Mouse (Mus musculus): Measurements from ENCODE around the gene Lin28a. TPM values are rescaled to one million over a fixed set of nuclear protein-coding genes. Genes with fewer than 3 reads are reported as not detected.

The Lin28a gene
- total and polyA plus RNA-seq, 3 experiments = 0.01 TPM; not detected in 2

- no peak for TF ChIP-seq BHLHE40 (IDR thresholded peaks at IDR 0.05; ENCODE audit: borderline replicate concordance, low read depth, low read length)
- no peak for TF ChIP-seq KAT2A (conservative IDR thresholded peaks at IDR 0.05; ENCODE audit: low read depth, low read length)
- TF ChIP-seq GABPA (IDR thresholded peaks at IDR 0.05; ENCODE audit: low read depth, low read length) = no peak
- TF ChIP-seq MAX (IDR thresholded peaks at IDR 0.05; ENCODE audit: low read length) = no peak
- no peak for TF ChIP-seq SIN3A (IDR thresholded peaks at IDR 0.05; ENCODE audit: low read length)
- Histone ChIP-seq H3K4me1 (ENCODE audit: control insufficient read depth in 1 of 2, insufficient read depth in 2 of 2, low read length in 2 of 2) (no peaks in the 10 kb centered on the region; a peak in 1 of 4 replicates), H3K9me3 (replicated peaks; ENCODE audit: insufficient read depth, low read length) (no peaks in the 10 kb centered on the region), H3K9ac (ENCODE audit: control insufficient read depth, low read depth, low read length, poor library complexity, severe bottlenecking) (no peak overlapping the region), H3K4me3 (ENCODE audit: control insufficient read depth in 1 of 2, insufficient read depth in 1 of 2, low read depth in 2 of 2, low read length in 2 of 2) (no peak overlapping the region), H3K27ac (ENCODE audit: control insufficient read depth, low read depth, low read length) (no peak overlapping the region), H3K79me2 (ENCODE audit: control insufficient read depth, insufficient read depth, low read length, poor library complexity) (no peaks in the 10 kb centered on the region), H3K27me3 (ENCODE audit: control insufficient read depth in 1 of 2, insufficient read depth in 2 of 2, low read length in 2 of 2) (peaks cover 0 to 2% of the 10 kb centered on the region in 2 experiments; a peak in 1 of 4 replicates), H3K36me3 (ENCODE audit: control insufficient read depth in 1 of 2, insufficient read depth in 2 of 2, low read length in 2 of 2) (no peaks in the 10 kb centered on the region)
- DNase-seq (ENCODE audit: low read depth, low spot score) = no peak
These were observed 6.9 kb downstream of the Lin28a start for GRCm38 (mm10) chr4:134011450-134012414.

GRCm38 (mm10) chr4:134009709-134010108 lies 8.9 kb downstream of the Lin28a start:
- H3K9me3 ChIP-seq (replicated peaks; ENCODE audit: insufficient read depth, low read length) = no peaks in the 10 kb centered on the region
- no peak for DNase-seq (ENCODE audit: low read depth, low spot score)
- peaks cover 0 to 13% of the 10 kb centered on the region in 2 experiments; a peak in 3 of 4 replicates for H3K4me1 ChIP-seq (ENCODE audit: control insufficient read depth in 1 of 2, insufficient read depth in 2 of 2, low read length in 2 of 2)
- H3K4me3 ChIP-seq (ENCODE audit: control insufficient read depth in 1 of 2, insufficient read depth in 1 of 2, low read depth in 2 of 2, low read length in 2 of 2) = no peak overlapping the region
- H3K27me3 ChIP-seq (ENCODE audit: control insufficient read depth in 1 of 2, insufficient read depth in 2 of 2, low read length in 2 of 2) = peaks cover 0 to 2% of the 10 kb centered on the region in 2 experiments; a peak in 1 of 4 replicates
- H3K36me3 ChIP-seq (ENCODE audit: control insufficient read depth in 1 of 2, insufficient read depth in 2 of 2, low read length in 2 of 2) = peaks cover 0 to 7% of the 10 kb centered on the region in 2 experiments; a peak in 2 of 4 replicates
- TF ChIP-seq MEF2A (IDR thresholded peaks at IDR 0.05; ENCODE audit: extremely low read depth, insufficient replicate concordance, low read depth, low read length, poor library complexity, severe bottlenecking) (no peak), CTCF (IDR thresholded peaks at IDR 0.05 in 2 of 3, conservative IDR thresholded peaks at IDR 0.05 in 1 of 3; ENCODE audit: control insufficient read depth in 1 of 3, insufficient read depth in 1 of 3, low read depth in 2 of 3, low read length in 3 of 3, poor library complexity in 1 of 3, severe bottlenecking in 1 of 3) (no peak), ZKSCAN1 (IDR thresholded peaks at IDR 0.05; ENCODE audit: low read depth, low read length) (no peak), POLR2A (IDR thresholded peaks at IDR 0.05; ENCODE audit: control insufficient read depth in 1 of 2, insufficient read depth in 1 of 2, low read depth in 1 of 2, low read length in 2 of 2, poor library complexity in 1 of 2) (no peak), ELF1 (IDR thresholded peaks at IDR 0.05; ENCODE audit: low read depth, low read length) (no peak), CHD1 (IDR thresholded peaks at IDR 0.05; ENCODE audit: low read depth, low read length) (no peak), UBTF (IDR thresholded peaks at IDR 0.05; ENCODE audit: borderline replicate concordance, insufficient read depth, low read depth, low read length) (no peak), SMC3 (IDR thresholded peaks at IDR 0.05; ENCODE audit: low read depth, low read length) (no peak), NELFE (IDR thresholded peaks at IDR 0.05; ENCODE audit: low read depth, low read length) (no peak), CHD2 (IDR thresholded peaks at IDR 0.05; ENCODE audit: low read length) (no peak), ZMIZ1 (IDR thresholded peaks at IDR 0.05; ENCODE audit: low read depth, low read length) (no peak), EP300 (IDR thresholded peaks at IDR 0.05; ENCODE audit: low read depth in 1 of 2, low read length in 2 of 2) (no peak)
- no peak overlapping the region for H3K27ac ChIP-seq (ENCODE audit: control insufficient read depth, low read depth, low read length)
- no peaks in the 10 kb centered on the region for H3K79me2 ChIP-seq (ENCODE audit: control insufficient read depth, insufficient read depth, low read length, poor library complexity)
- no peak overlapping the region for H3K9ac ChIP-seq (ENCODE audit: control insufficient read depth, low read depth, low read length, poor library complexity, severe bottlenecking)

Measured in MEL (cell line).